Mouse (Mus musculus) layer of hippocampus, adult 11-12 months (tissue): ENCODE measurements around the gene Rcbtb2.

ENCODE experiments used
- DNase-seq: peaks from one replicate; pipeline ENCODE4 v3.0.0; 2022; ENCODE audit warnings: low spot score

Gene Rcbtb2

GRCm38 (mm10) chr14:73116938-73117337 is 5.9 kb upstream of the Rcbtb2 start:
- peak; percentile 64 for DNase-seq

GRCm38 (mm10) chr14:73117411-73118392 is 5.1 kb upstream of the Rcbtb2 start:
- no peak for DNase-seq

DNA sequence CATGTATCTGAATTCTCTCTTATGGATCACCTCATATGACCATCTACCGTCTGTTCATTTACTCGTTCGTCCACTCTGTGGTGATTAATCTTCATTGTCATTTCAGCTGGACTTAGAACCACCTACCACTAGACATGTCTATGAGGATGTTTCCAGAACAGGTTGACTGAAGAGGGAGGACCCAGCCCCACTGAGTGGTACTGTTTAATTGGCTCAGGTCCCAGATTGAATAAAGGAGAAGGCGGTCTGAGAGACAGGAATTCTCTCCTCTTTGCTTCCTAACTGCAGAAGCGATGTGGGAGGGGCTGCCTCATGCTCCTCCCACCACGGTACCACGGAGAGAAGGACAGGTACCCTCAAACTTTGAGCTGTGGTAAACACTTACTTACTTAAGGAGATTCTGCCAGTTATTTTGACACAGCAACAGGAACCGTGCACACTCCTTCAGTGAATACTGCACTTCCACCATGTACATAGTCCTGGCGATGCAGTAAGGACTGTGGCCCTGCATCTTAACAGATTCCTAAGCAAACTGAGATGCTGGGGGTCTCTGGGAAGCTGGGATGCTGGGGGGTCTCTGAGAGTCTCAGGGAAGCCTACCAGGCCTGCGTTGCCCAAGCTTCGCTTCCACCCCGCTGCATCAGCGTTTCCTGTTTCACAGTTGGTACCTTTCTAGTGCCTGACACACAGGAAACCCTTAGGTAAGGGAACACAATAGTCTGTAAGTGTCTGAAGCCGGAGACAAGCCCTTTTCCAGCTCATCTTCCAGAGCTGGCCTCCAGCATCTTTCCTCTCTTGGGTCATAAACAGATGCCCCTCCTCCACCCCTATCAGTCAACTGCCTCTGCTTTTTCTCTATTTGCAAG is 4.1 kb upstream of the Rcbtb2 start:
- DNase-seq = no peak

DNA sequence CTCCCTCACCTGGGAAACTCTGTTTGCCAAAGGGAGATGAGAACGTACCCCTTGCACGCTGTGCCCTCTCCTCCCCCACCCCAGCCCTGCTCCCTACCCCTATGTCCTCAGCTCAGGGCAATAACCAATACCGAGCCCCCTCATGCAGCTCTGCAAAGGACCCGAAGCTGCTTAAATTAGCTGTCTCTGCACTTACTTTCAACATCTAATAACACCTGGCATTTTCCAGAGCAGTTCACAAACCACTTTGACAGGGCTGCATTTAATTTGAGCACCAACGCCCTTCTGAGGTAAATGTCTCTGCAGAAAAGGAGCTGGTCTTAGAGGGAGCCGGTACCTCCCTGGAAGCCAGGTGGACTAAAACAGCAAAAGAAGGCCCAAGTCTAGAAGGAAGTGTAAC is 3.4 kb upstream of the Rcbtb2 start:
- DNase-seq = no peak

- DNase-seq = no peak
Observed at GRCm38 (mm10) chr14:73119966-73120365, 2.9 kb upstream of the Rcbtb2 start.

GRCm38 (mm10) chr14:73122211-73122922 is 470 bp upstream of the Rcbtb2 start:
- DNase-seq = no peak

- DNase-seq = no peak
Observed at GRCm38 (mm10) chr14:73123381-73123780, 544 bp downstream of the Rcbtb2 start.

GRCm38 (mm10) chr14:73123786-73124185 is 949 bp downstream of the Rcbtb2 start:
- DNase-seq = no peak

DNA sequence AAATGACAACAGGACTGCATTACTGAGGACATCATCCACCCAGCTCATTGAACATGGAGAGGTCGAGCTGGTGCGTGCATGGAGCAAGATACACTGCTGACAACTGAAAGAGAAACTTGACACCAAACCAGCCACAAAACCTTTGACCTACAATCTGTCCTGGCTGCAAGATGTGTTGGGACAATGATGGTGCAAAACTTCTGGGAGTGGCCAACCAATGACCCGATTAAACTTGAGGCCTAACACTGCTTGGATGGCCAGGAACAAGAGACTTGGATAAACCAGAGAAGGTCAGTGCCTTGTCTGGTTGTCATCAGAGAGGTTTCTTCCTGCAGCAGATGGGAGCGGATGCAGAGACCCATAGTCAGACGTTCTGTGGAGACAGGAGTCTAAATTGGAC is 7.7 kb downstream of the Rcbtb2 start:
- DNase-seq = no peak

- no peak for DNase-seq
Observed at GRCm38 (mm10) chr14:73131856-73132410, 9.1 kb downstream of the Rcbtb2 start.

DNA sequence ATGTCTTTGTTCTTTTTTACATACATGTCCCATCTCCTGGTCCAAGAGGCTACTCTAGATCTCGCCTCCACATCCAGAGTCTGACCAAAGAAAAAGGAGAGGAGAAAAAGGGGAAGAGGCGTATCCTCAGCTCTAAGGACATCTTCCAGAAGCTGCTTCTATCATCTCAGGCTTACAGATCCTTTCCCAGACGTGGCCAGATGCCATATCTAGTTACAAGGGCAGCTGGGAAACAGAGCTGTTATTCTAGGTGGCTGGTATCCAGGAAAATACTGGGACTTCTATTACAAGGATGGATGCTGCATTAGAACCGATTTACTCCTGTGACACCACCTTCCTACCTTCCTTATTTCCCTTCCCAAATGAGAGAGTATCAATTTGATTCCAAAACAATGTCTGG is 9.9 kb downstream of the Rcbtb2 start:
- DNase-seq = no peak

- DNase-seq = no peak
Observed at GRCm38 (mm10) chr14:73137234-73137633, 14.4 kb downstream of the Rcbtb2 start.

DNA sequence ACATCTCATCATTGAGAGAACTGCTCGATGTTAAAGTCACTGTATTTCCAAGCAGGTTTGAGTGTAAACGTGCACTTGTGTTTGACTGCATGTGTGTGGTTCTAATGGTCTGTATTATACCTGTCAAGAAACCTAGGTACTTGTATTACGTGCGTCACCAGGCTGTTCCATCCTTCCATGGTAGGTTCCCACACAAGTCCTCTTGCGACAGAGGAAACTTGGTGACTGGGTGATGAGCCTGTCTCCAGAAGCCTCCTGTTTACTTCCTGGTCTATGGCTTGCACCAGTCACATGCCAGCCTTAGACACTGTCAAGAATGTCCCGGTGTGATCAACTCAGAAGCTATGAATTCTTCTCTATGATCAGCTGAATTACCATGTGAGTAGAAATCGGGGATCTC is 15.6 kb downstream of the Rcbtb2 start:
- no peak for DNase-seq

DNA sequence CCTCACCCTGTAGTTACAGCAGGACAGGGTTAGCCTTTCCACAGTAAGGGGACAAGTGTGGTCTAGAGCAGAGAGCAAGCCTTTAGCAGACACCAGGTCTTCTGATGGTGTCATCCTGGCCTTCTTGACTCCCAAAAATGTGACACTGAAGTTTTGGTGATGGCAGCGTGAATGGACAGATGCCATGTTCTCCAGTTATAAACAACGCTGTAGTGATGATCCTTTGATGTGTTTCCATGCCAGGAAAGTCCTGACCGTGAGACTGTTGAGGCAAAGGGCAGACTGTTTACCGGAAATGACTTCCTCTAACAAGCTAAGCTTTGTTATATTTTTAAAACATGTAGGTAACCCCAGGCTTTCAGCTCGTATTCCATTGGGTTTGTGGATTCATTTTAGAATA is 17.0 kb downstream of the Rcbtb2 start:
- DNase-seq = no peak

DNA sequence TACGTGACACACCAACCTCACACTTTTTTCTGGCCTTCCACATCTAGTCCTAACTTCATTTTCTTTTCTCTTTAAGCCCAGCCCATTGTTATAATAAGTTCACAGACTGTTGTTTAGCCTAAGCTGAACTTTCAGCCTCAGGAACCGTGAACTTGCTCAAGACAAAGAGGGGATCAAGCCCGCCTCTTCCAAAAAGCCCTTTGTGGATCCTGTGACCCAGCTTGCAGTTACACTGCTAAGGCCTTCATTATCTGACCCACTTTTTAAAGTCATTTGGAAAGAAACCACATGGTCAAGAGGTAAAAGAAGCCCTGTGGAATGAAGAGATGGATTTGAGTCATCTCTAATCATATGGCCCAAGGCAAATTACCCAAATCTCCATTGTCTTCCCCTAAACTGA is 19.0 kb downstream of the Rcbtb2 start:
- DNase-seq = no peak

DNA sequence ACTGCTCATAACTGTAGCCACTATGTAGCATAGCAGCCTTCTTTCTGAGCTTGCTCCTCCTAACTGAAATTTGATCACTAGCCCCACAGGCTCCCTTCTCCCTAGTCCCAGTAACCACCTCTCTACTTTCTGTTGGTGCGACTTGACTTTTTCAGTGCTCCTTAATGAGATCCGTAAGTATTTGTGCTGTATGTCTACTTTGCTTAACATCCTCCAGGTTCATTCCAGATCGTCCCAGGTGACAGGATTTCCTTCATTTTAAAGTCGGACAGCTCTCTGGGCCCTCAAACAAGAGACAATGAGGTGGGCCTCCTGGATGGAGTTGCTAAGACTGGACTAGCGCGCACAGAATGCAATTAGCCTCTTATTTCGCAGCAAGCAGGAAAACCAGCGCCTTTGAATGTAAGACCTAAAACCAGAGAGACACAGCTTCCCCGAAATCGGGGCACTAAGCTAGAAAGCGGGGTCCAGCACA is 19.6 kb downstream of the Rcbtb2 start:
- peak; percentile 41 for DNase-seq

- DNase-seq = peak; percentile 81
Observed at GRCm38 (mm10) chr14:73142896-73143709, 20.3 kb downstream of the Rcbtb2 start.

- DNase-seq = no peak
Observed at GRCm38 (mm10) chr14:73143710-73144420, 21.0 kb downstream of the Rcbtb2 start.

GRCm38 (mm10) chr14:73145531-73145930 is 22.7 kb downstream of the Rcbtb2 start:
- DNase-seq = no peak

DNA sequence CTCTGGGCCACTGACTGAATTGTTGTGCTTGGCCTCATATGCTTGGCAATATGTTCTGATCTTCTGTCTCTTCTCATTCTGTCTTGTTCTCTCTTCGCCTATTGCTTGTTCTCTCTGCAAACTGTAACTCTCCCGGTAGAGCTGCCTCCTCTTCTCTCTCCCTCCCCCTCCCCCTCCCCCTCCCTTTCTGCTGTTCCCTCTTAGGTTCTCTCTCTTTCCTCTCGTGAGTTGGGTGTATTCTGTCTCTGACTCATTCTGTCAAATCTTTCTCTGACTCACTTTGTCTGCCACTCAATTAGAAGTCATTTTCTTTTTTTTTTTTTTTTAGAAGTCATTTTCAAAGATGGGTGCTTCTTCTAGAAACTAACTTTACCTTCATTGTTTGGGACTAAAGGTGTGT is 23.9 kb downstream of the Rcbtb2 start:
- no peak for DNase-seq
